Mouse (Mus musculus): ENCODE results near the gene Gipc2. TPM values are rescaled to one million over a fixed set of nuclear protein-coding genes. Genes with fewer than 3 reads are reported as not detected.
"Not testable (repeated sequence)": the region's sequence is repeated elsewhere in the genome, so short reads cannot be mapped to it uniquely, and the experiment has no call there.

The Gipc2 gene
- total RNA-seq, 4 experiments from 2014 or later: 3.0 to 4.8 (median 3.4) TPM

GRCm38 (mm10) chr3:152155296-152155948 is 10.6 kb downstream of the Gipc2 start:
- DNase-seq (ENCODE audit: low spot score): no peak

- DNase-seq (ENCODE audit: low spot score): no peak
These were observed 11.9 kb downstream of the Gipc2 start for GRCm38 (mm10) chr3:152154095-152154494.

GRCm38 (mm10) chr3:152153152-152153551 is 12.9 kb downstream of the Gipc2 start:
- DNase-seq (ENCODE audit: low spot score): no peak

- DNase-seq (ENCODE audit: low spot score): no peak
These were observed 13.6 kb downstream of the Gipc2 start for GRCm38 (mm10) chr3:152152483-152152804.

- DNase-seq (ENCODE audit: low spot score): no peak
These were observed 14.1 kb downstream of the Gipc2 start for GRCm38 (mm10) chr3:152151725-152152482.

- DNase-seq (ENCODE audit: low spot score): no peak
These were observed 16.2 kb downstream of the Gipc2 start for GRCm38 (mm10) chr3:152149863-152150262.

GRCm38 (mm10) chr3:152149449-152149848 is 16.6 kb downstream of the Gipc2 start:
- no peak for DNase-seq (ENCODE audit: low spot score)

- DNase-seq (ENCODE audit: low spot score): no peak
These were observed 18.8 kb downstream of the Gipc2 start for GRCm38 (mm10) chr3:152147085-152147831.

- DNase-seq (ENCODE audit: low spot score): peak; percentile 79
These were observed 20.8 kb downstream of the Gipc2 start for GRCm38 (mm10) chr3:152145186-152145585.

GRCm38 (mm10) chr3:152142989-152143695 is 22.9 kb downstream of the Gipc2 start:
- DNase-seq (ENCODE audit: low spot score): peak; percentile 74

GRCm38 (mm10) chr3:152142146-152142545 is 23.9 kb downstream of the Gipc2 start:
- DNase-seq (ENCODE audit: low spot score): no peak

- DNase-seq (ENCODE audit: low spot score): not testable (repeated sequence)
These were observed 26.7 kb downstream of the Gipc2 start for GRCm38 (mm10) chr3:152139308-152139707.

GRCm38 (mm10) chr3:152136106-152136505 is 29.9 kb downstream of the Gipc2 start:
- DNase-seq (ENCODE audit: low spot score): not testable (repeated sequence)

- DNase-seq (ENCODE audit: low spot score): peak; percentile 67
These were observed 32.4 kb downstream of the Gipc2 start for GRCm38 (mm10) chr3:152133621-152134020.

- no peak for DNase-seq (ENCODE audit: low spot score)
These were observed 35.1 kb downstream of the Gipc2 start for GRCm38 (mm10) chr3:152130963-152131362.

- not testable (repeated sequence) for DNase-seq (ENCODE audit: low spot score)
These were observed 36.6 kb downstream of the Gipc2 start for GRCm38 (mm10) chr3:152129426-152129825.

- DNase-seq (ENCODE audit: low spot score): no peak
These were observed 37.4 kb downstream of the Gipc2 start for GRCm38 (mm10) chr3:152128631-152129030.

GRCm38 (mm10) chr3:152127144-152127543 is 38.9 kb downstream of the Gipc2 start:
- DNase-seq (ENCODE audit: low spot score): no peak

GRCm38 (mm10) chr3:152122720-152123119 is 43.3 kb downstream of the Gipc2 start:
- DNase-seq (ENCODE audit: low spot score): no peak

GRCm38 (mm10) chr3:152122101-152122500 is 43.9 kb downstream of the Gipc2 start:
- DNase-seq (ENCODE audit: low spot score): peak; percentile 85

GRCm38 (mm10) chr3:152121169-152122009 is 44.6 kb downstream of the Gipc2 start:
- no peak for DNase-seq (ENCODE audit: low spot score)
